ENCODE assay signal across 15 mouse cellular contexts in the genomic region with DNA sequence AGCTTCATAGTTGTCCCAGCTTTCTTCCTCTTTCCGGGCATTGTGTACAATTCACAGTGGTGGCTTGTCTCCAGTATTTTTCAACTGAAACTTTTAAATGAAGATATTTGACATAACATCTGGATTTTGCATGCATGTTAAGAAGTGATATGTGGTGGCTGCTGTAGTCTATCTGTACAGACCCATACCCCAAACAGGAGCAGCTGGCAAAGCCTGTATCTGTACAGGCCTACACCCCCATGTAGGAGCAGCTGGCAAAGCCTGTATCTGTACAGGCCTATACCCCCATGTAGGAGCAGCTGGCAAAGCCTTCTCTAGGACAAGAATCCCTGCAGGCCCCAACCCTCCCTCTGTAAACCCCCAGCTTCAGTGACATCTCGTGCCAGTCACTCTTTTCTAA. TPM values are rescaled to one million over a fixed set of nuclear protein-coding genes. Genes with fewer than 3 reads are reported as not detected.
DNase-seq lines count a peak whose midpoint lies in the region; ATAC-seq lines count a peak whose summit lies in the region.
"Had no signal": no experiment of that assay in that cellular context is flagged by ENCODE, and none has a peak within 500 bp of the region (broad histone marks: within the 10 kb centered on the region; RNA-seq: fewer than 3 reads in every experiment).

No protein-coding gene starts in this region.

- peaks cover 7% of the 10 kb centered on the region; the same call in 1 of the 2 replicates for H3K4me1 ChIP-seq in forebrain, embryonic 15.5 days
- 0 out of 2 replicates have a peak, but pooled peaks cover 2% of the 10 kb centered on the region for H3K4me1 ChIP-seq in forebrain, embryonic 16.5 days (replicated peaks; ENCODE audit: control insufficient read depth, insufficient read depth, low read length)
- H3K4me1 ChIP-seq in kidney, embryonic 16.5 days (ENCODE audit: insufficient read depth, low read length) = peaks cover 6% of the 10 kb centered on the region; the same call in 1 of the 2 replicates
- H3K4me1 ChIP-seq in kidney, embryonic 14.5 days (ENCODE audit: control insufficient read depth, insufficient read depth, low read length) = no peaks in the 10 kb centered on the region
- H3K4me1 ChIP-seq in liver, embryonic 15.5 days (replicated peaks) = peaks cover 29% of the 10 kb centered on the region

- no peaks in the 10 kb centered on the region for H3K9me3 ChIP-seq in forebrain, embryonic 15.5 days
- no peaks in the 10 kb centered on the region for H3K9me3 ChIP-seq in forebrain, embryonic 16.5 days (ENCODE audit: control insufficient read depth, low read length)
- no peaks in the 10 kb centered on the region for H3K9me3 ChIP-seq in kidney, embryonic 16.5 days (ENCODE audit: low read length)
- H3K9me3 ChIP-seq in kidney, embryonic 14.5 days (ENCODE audit: control insufficient read depth, low read length) = no peaks in the 10 kb centered on the region
- H3K9me3 ChIP-seq in liver, embryonic 15.5 days (replicated peaks) = no peaks in the 10 kb centered on the region
- H3K9me3 ChIP-seq: forebrain, embryonic 12.5 days; neural tube, embryonic 13.5 days had no signal

- H3K4me3 ChIP-seq in forebrain, embryonic 15.5 days = no peak overlapping the region
- no peak overlapping the region for H3K4me3 ChIP-seq in forebrain, embryonic 16.5 days (replicated peaks; ENCODE audit: low read length)
- H3K4me3 ChIP-seq in kidney, embryonic 16.5 days (ENCODE audit: low read length) = no peak overlapping the region
- no peak overlapping the region for H3K4me3 ChIP-seq in kidney, embryonic 14.5 days (ENCODE audit: low read length)
- H3K4me3 ChIP-seq in liver, embryonic 15.5 days (replicated peaks) = no peak overlapping the region
- H3K4me3 ChIP-seq: forebrain, embryonic 12.5 days; neural tube, embryonic 13.5 days had no signal

- H3K27ac ChIP-seq in forebrain, embryonic 15.5 days (replicated peaks) = no peak overlapping the region
- H3K27ac ChIP-seq in forebrain, embryonic 16.5 days (ENCODE audit: low read length) = no peak overlapping the region
- peak overlapping the region; percentile 24; the same call in 1 of the 2 replicates for H3K27ac ChIP-seq in kidney, embryonic 16.5 days (ENCODE audit: low read length)
- no peak overlapping the region for H3K27ac ChIP-seq in kidney, embryonic 14.5 days (ENCODE audit: low read depth, low read length)
- H3K27ac ChIP-seq in liver, embryonic 15.5 days (replicated peaks) = no peak overlapping the region
- H3K27ac ChIP-seq: forebrain, embryonic 12.5 days; hindbrain, embryonic 14.5 days; neural tube, embryonic 13.5 days; stomach, postnatal 0 days had no signal

- 81% methylated on average over 2 of the region's 2 CpGs for WGBS in forebrain, embryonic 15.5 days
- 90% methylated on average over 2 of the region's 2 CpGs for WGBS in forebrain, embryonic 16.5 days
- WGBS in kidney, embryonic 16.5 days = 89% methylated on average over 2 of the region's 2 CpGs
- WGBS in kidney, embryonic 14.5 days = 89% methylated on average over 2 of the region's 2 CpGs
- WGBS in liver, embryonic 15.5 days (ENCODE audit: insufficient replicate concordance) = 36% methylated on average over 2 of the region's 2 CpGs

- DNase-seq in right cerebral cortex, postnatal 36 days (ENCODE audit: low spot score in 2 of 2) = no peak
- no peak for DNase-seq in ovary, postnatal 14 days (ENCODE audit: low spot score)
- DNase-seq: cerebellum, postnatal 10 days; right cerebral cortex, adult 18-20 months; thymus, postnatal 4 days had no signal

- H3K36me3 ChIP-seq in forebrain, embryonic 15.5 days = no peaks in the 10 kb centered on the region
- no peaks in the 10 kb centered on the region for H3K36me3 ChIP-seq in forebrain, embryonic 16.5 days (ENCODE audit: control insufficient read depth, insufficient read depth)
- H3K36me3 ChIP-seq in kidney, embryonic 16.5 days (ENCODE audit: insufficient read depth, low read length) = no peaks in the 10 kb centered on the region
- H3K36me3 ChIP-seq in kidney, embryonic 14.5 days (ENCODE audit: control insufficient read depth, insufficient read depth, low read length) = no peaks in the 10 kb centered on the region
- H3K36me3 ChIP-seq in liver, embryonic 15.5 days (replicated peaks) = 0 out of 2 replicates have a peak, but pooled peaks cover 3% of the 10 kb centered on the region
- H3K36me3 ChIP-seq: forebrain, embryonic 12.5 days; neural tube, embryonic 13.5 days had no signal

- H3K4me2 ChIP-seq in forebrain, embryonic 15.5 days (replicated peaks) = no peak overlapping the region
- no peak overlapping the region for H3K4me2 ChIP-seq in forebrain, embryonic 16.5 days (ENCODE audit: low read length)
- no peak overlapping the region for H3K4me2 ChIP-seq in kidney, embryonic 16.5 days (replicated peaks; ENCODE audit: low read depth, low read length)
- no peak overlapping the region for H3K4me2 ChIP-seq in kidney, embryonic 14.5 days (replicated peaks; ENCODE audit: low read depth, low read length)
- H3K4me2 ChIP-seq in liver, embryonic 15.5 days = no peak overlapping the region
- H3K4me2 ChIP-seq: forebrain, embryonic 12.5 days; hindbrain, embryonic 14.5 days; neural tube, embryonic 13.5 days had no signal

- no peak overlapping the region for H3K9ac ChIP-seq in forebrain, embryonic 15.5 days (replicated peaks)
- H3K9ac ChIP-seq in forebrain, embryonic 16.5 days (replicated peaks; ENCODE audit: low read depth, low read length) = no peak overlapping the region
- H3K9ac ChIP-seq in kidney, embryonic 16.5 days (replicated peaks; ENCODE audit: low read length) = no peak overlapping the region
- H3K9ac ChIP-seq in kidney, embryonic 14.5 days (ENCODE audit: low read depth, low read length) = no peak overlapping the region
- no peak overlapping the region for H3K9ac ChIP-seq in liver, embryonic 15.5 days
- H3K9ac ChIP-seq: forebrain, embryonic 12.5 days; hindbrain, embryonic 14.5 days; neural tube, embryonic 13.5 days had no signal

- 0 out of 2 replicates have a peak, but pooled peaks have one; percentile 35 for ATAC-seq in forebrain, embryonic 15.5 days (replicated peaks)
- ATAC-seq in forebrain, embryonic 16.5 days = no peak
- ATAC-seq in kidney, embryonic 16.5 days (ENCODE audit: low FRiP score, low TSS enrichment) = no peak
- ATAC-seq in kidney, embryonic 14.5 days (ENCODE audit: low FRiP score, low TSS enrichment) = no peak
- peak; percentile 77 for ATAC-seq in common myeloid progenitor, adult 5-6 weeks (replicated peaks; ENCODE audit: low read depth, poor library complexity, severe bottlenecking)
- ATAC-seq in liver, embryonic 15.5 days (ENCODE audit: insufficient read depth) = peak; percentile 85

- no peaks in the 10 kb centered on the region for H3K27me3 ChIP-seq in forebrain, embryonic 15.5 days
- H3K27me3 ChIP-seq in forebrain, embryonic 16.5 days (replicated peaks; ENCODE audit: control insufficient read depth, insufficient read depth, low read length) = no peaks in the 10 kb centered on the region
- H3K27me3 ChIP-seq in kidney, embryonic 16.5 days (ENCODE audit: insufficient read depth, low read length) = no peaks in the 10 kb centered on the region
- H3K27me3 ChIP-seq in kidney, embryonic 14.5 days (ENCODE audit: control insufficient read depth, insufficient read depth, low read length) = no peaks in the 10 kb centered on the region
- H3K27me3 ChIP-seq in liver, embryonic 15.5 days = no peaks in the 10 kb centered on the region
- H3K27me3 ChIP-seq: forebrain, embryonic 12.5 days; neural tube, embryonic 13.5 days had no signal

RNA-seq across cellular contexts. Expression of a gene that starts 50.1 kb away (rescaled TPM):
- polyA plus RNA-seq in forebrain, embryonic 15.5 days (2015; fragmentation: Nextera tagmentation; extraction: Ambion mirVana) = 113 and 124 TPM in 2 replicates
- polyA plus RNA-seq in forebrain, embryonic 16.5 days (2015; fragmentation: Nextera tagmentation; extraction: Ambion mirVana) = 106 and 127 TPM in 2 replicates
- 39.0 and 42.4 TPM in 2 replicates for polyA plus RNA-seq in kidney, embryonic 16.5 days (2015; fragmentation: Nextera tagmentation; extraction: Ambion mirVana)
- polyA plus RNA-seq in kidney, embryonic 14.5 days (2014; fragmentation: Nextera tagmentation; extraction: Ambion mirVana) = 66.7 and 92.5 TPM in 2 replicates
- 245 and 306 TPM in 2 replicates for total RNA-seq in common myeloid progenitor, adult 5-6 weeks (2017)
- polyA plus RNA-seq in liver, embryonic 15.5 days (2015; fragmentation: Nextera tagmentation; extraction: Ambion mirVana) = 13.2 and 14.1 TPM in 2 replicates

Comparison
In these comparisons a context has a peak if more than half of its experiments do, and no peak if none do; other contexts are left out.
1. ATAC-seq: peak in forebrain, embryonic 15.5 days (single experiment), common myeloid progenitor, adult 5-6 weeks (single experiment) and liver, embryonic 15.5 days (single experiment); none in forebrain, embryonic 16.5 days (single experiment), kidney, embryonic 16.5 days (single experiment) and kidney, embryonic 14.5 days (single experiment).